Mouse (Mus musculus) midbrain, embryonic 13.5 days (tissue): ENCODE data around the gene Bnip2. TPM values are rescaled to one million over a fixed set of nuclear protein-coding genes. Genes with fewer than 3 reads are reported as not detected.

Experiments
- ATAC-seq: fragments of 200-750 bp; cut with Nextera tagmentation; 2 replicates; pipeline ENCODE4 v1.8.0; 2017; ENCODE audit warnings: mild to moderate bottlenecking, moderate TSS enrichment, moderate library complexity
- H3K27ac ChIP-seq: fragments of 300-500 bp; sonication (generic); 2 replicates; pipeline ENCODE4 v1.5.1; 2015; ENCODE audit warnings: inconsistent platforms, mild to moderate bottlenecking, moderate library complexity
- H3K27me3 ChIP-seq: fragments of 300-500 bp; sonication (generic); 2 replicates; pipeline ENCODE4 v1.6.1; 2015; ENCODE audit warnings: mild to moderate bottlenecking, inconsistent platforms
- H3K36me3 ChIP-seq: fragments of 300-500 bp; sonication (generic); 2 replicates; pipeline ENCODE4 v1.6.1; 2015; ENCODE audit warnings: mild to moderate bottlenecking, inconsistent platforms
- H3K4me1 ChIP-seq: fragments of 300-500 bp; sonication (generic); replicated peaks from 2 replicates; pipeline ENCODE4 v1.6.1; 2015; ENCODE audit warnings: inconsistent platforms
- H3K4me2 ChIP-seq: fragments of 300-500 bp; sonication (generic); replicated peaks from 2 replicates; pipeline ENCODE4 v1.6.1; 2015; ENCODE audit warnings: moderate library complexity, mild to moderate bottlenecking, inconsistent platforms
- H3K4me3 ChIP-seq: fragments of 300-500 bp; sonication (generic); replicated peaks from 2 replicates; pipeline ENCODE4 v1.5.1; 2015; ENCODE audit warnings: mild to moderate bottlenecking, inconsistent platforms
- H3K9ac ChIP-seq: fragments of 300-500 bp; sonication (generic); replicated peaks from 2 replicates; pipeline ENCODE4 v1.6.1; 2015; ENCODE audit warnings: mild to moderate bottlenecking, inconsistent platforms
- H3K9me3 ChIP-seq: fragments of 300-500 bp; sonication (generic); 2 replicates; pipeline ENCODE4 v1.6.1; 2016; ENCODE audit warnings: mild to moderate bottlenecking, inconsistent platforms
- WGBS: fragments of 180-500 bp; shearing (Covaris S2); methylation state at CpG from one replicate; pipeline ENCODE4 v1.1.7; 2015; 5-methylcytosine and 5-hydroxymethylcytosine counted together
- polyA plus RNA-seq: library from polyadenylated mRNA; unstranded; fragments of >200 nt; fragmentation: Nextera tagmentation; extraction: Ambion mirVana; gene quantifications from 2 replicates; pipeline ENCODE4 v1.2.1, GENCODE M21; 2015

Bnip2 gene
- polyA plus RNA-seq, 1 experiment from 2014 or later, result 97.5 TPM

GRCm38 (mm10) chr9:69990346-69990745 is 1.1 kb downstream of the Bnip2 start:
- Histone ChIP-seq H3K36me3 (peaks cover 17% of the 10 kb centered on the region), H3K4me2 (peak overlapping the region; percentile 62), H3K27ac (no peak overlapping the region), H3K9me3 (no peaks in the 10 kb centered on the region), H3K27me3 (no peaks in the 10 kb centered on the region), H3K4me1 (peaks cover 33% of the 10 kb centered on the region), H3K9ac (peak overlapping the region; percentile 98), H3K4me3 (peak overlapping the region; percentile 95)
- WGBS, result 12% methylated on average over 5 of the region's 5 CpGs
- no peak for ATAC-seq

DNA sequence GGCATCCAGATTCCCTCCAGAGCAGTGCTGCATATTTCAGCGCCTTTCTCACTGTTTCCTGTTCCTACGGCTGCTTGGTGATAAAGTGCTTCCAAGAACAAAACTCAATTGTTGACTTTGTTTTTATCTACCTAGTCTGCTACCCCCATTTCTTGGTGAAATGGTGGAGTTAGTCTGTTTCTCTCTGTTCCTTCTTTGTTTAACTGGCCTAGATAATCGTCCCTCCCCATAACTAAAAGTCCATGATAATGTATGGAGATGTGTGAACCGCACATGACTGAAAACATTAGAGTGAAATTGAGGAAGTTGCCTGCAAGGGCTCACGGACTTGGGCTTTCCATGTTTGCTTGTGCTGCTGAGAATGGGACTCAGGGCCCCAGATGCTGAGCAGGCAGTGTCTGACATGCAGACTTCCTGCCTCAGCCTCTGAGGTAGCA is 3.6 kb downstream of the Bnip2 start:
- WGBS, result 83% methylated on average over 5 of the region's 5 CpGs
- H3K36me3 ChIP-seq, result peaks cover 37% of the 10 kb centered on the region
- H3K27ac ChIP-seq, result no peak overlapping the region
- H3K4me2 ChIP-seq, result no peak overlapping the region
- ATAC-seq, result no peak
- H3K4me1 ChIP-seq, result peaks cover 33% of the 10 kb centered on the region
- no peak overlapping the region for H3K9ac ChIP-seq
- H3K4me3 ChIP-seq, result no peak overlapping the region
- H3K9me3 ChIP-seq, result no peaks in the 10 kb centered on the region
- H3K27me3 ChIP-seq, result no peaks in the 10 kb centered on the region

DNA sequence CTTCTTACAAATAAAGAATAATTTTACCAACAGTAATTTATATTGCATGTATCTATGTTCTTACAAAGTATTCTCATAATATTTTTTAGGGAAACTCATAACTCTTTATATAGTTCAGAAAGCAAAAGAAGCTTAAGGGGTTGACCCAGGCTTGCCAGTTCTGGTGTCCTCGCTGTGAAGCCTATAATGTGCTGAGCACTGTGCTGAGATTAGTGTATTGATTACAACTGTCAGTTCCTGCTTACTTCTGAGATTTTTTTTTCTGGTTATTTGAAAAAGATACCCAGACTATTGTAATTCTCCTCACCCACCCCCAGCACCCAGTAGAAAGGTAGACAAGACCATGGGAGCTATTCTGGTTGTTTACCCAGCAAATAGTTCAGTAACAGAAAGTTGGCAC is 4.2 kb downstream of the Bnip2 start:
- Histone ChIP-seq H3K4me3 (no peak overlapping the region), H3K4me1 (peaks cover 33% of the 10 kb centered on the region), H3K27ac (no peak overlapping the region), H3K36me3 (peaks cover 42% of the 10 kb centered on the region), H3K27me3 (no peaks in the 10 kb centered on the region), H3K9me3 (no peaks in the 10 kb centered on the region), H3K9ac (no peak overlapping the region), H3K4me2 (no peak overlapping the region)
- no peak for ATAC-seq
- 80% methylated on average over 1 of the region's 1 CpGs for WGBS

DNA sequence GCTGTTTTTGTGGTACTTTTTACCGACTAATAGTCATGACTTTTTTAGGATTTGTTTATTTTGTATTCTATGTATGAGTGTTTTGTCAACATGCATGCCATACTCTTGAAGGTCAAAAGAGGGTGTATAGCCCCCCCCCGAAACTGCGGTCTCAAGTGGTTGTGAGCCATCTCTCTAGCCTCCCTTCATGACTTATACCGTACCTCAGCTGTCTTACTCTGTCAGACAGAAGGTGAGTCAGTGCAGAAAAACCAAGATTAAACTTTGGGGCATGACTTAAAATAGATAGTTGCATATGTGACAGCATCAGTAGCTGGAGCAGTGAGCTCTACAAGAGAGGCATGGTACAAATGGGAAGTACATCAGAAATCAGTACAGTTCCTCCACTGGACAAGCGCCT is 5.3 kb downstream of the Bnip2 start:
- peaks cover 29% of the 10 kb centered on the region for H3K4me1 ChIP-seq
- H3K4me3 ChIP-seq, result no peak overlapping the region
- peaks cover 53% of the 10 kb centered on the region for H3K36me3 ChIP-seq
- ATAC-seq, result no peak
- WGBS, result 96% methylated on average over 5 of the region's 5 CpGs
- no peak overlapping the region for H3K9ac ChIP-seq
- H3K27me3 ChIP-seq, result no peaks in the 10 kb centered on the region
- no peaks in the 10 kb centered on the region for H3K9me3 ChIP-seq
- no peak overlapping the region for H3K4me2 ChIP-seq
- H3K27ac ChIP-seq, result no peak overlapping the region

- WGBS, result 85% methylated on average over 1 of the region's 1 CpGs
- Histone ChIP-seq H3K27me3 (no peaks in the 10 kb centered on the region), H3K4me2 (no peak overlapping the region), H3K36me3 (peaks cover 87% of the 10 kb centered on the region), H3K27ac (no peak overlapping the region), H3K4me1 (no peaks in the 10 kb centered on the region), H3K9ac (no peak overlapping the region), H3K4me3 (no peak overlapping the region), H3K9me3 (no peaks in the 10 kb centered on the region)
- ATAC-seq, result no peak
Measured at GRCm38 (mm10) chr9:69999318-69999717, 10.1 kb downstream of the Bnip2 start.

GRCm38 (mm10) chr9:70003516-70003915 is 14.2 kb downstream of the Bnip2 start:
- H3K4me1 ChIP-seq, result no peaks in the 10 kb centered on the region
- no peaks in the 10 kb centered on the region for H3K27me3 ChIP-seq
- no peak for ATAC-seq
- WGBS, result 93% methylated on average over 10 of the region's 10 CpGs
- H3K4me2 ChIP-seq, result no peak overlapping the region
- no peak overlapping the region for H3K4me3 ChIP-seq
- peaks cover 77% of the 10 kb centered on the region for H3K36me3 ChIP-seq
- no peak overlapping the region for H3K9ac ChIP-seq
- H3K27ac ChIP-seq, result no peak overlapping the region
- no peaks in the 10 kb centered on the region for H3K9me3 ChIP-seq

DNA sequence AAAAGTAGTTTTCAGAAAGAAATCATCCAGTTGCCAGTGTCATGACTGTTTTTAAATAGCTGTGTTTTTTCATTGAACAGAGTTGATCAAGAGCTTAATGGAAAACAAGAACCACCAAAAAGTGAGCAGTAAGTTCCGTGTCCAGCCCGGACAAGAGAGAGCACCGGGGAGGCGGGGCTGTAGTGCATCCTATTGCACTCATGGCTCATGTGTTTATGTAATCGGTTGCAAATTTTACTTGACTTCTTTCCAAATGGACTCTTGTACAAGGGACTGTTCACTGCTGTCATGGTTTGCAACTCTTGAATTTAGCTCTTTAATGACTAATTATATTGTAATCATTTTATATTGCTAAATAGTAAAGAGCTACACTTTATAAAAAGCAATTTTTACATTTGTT is 17.7 kb downstream of the Bnip2 start:
- no peak overlapping the region for H3K27ac ChIP-seq
- peaks cover 61% of the 10 kb centered on the region for H3K36me3 ChIP-seq
- peaks cover 3% of the 10 kb centered on the region for H3K4me1 ChIP-seq
- WGBS, result 94% methylated on average over 5 of the region's 5 CpGs
- H3K4me3 ChIP-seq, result no peak overlapping the region
- no peaks in the 10 kb centered on the region for H3K27me3 ChIP-seq
- no peak for ATAC-seq
- no peak overlapping the region for H3K4me2 ChIP-seq
- H3K9ac ChIP-seq, result no peak overlapping the region
- H3K9me3 ChIP-seq, result no peaks in the 10 kb centered on the region

- Histone ChIP-seq H3K27ac (no peak overlapping the region), H3K27me3 (no peaks in the 10 kb centered on the region), H3K4me1 (peaks cover 5% of the 10 kb centered on the region), H3K9me3 (no peaks in the 10 kb centered on the region), H3K36me3 (peaks cover 55% of the 10 kb centered on the region), H3K9ac (no peak overlapping the region), H3K4me3 (no peak overlapping the region), H3K4me2 (no peak overlapping the region)
- 88% methylated on average over 14 of the region's 14 CpGs for WGBS
- ATAC-seq, result no peak
Measured at GRCm38 (mm10) chr9:70007506-70008248, 18.4 kb downstream of the Bnip2 start.

DNA sequence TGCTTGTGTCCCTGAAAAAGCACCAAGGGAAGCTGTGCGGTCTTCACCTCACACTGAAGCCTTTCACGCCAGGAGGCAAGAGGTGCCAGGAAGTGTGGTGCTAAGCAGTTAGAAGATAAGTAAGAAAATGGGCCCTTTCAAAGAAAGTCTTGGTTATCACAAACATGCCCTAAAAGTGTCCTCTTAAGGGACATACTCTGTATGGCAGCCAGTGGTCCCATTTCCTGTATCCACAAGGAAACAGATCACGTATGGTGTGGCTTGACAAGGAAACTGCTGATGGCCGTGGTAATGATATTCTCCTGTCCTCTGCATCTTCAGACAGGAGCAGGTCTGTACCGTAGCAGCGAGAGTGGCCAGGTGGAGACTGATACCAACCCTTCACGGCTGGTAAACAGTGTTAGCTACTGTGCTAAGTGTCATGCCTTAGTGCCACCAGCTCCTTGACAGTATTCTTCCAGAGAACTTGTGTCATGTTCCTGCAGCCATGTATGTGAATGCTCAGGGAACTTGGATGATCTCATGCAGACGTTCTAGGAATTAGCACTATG is 20.6 kb downstream of the Bnip2 start:
- 93% methylated on average over 8 of the region's 8 CpGs for WGBS
- Histone ChIP-seq H3K4me1 (peaks cover 22% of the 10 kb centered on the region), H3K9me3 (no peaks in the 10 kb centered on the region), H3K4me3 (no peak overlapping the region), H3K27ac (no peak overlapping the region), H3K4me2 (no peak overlapping the region), H3K27me3 (no peaks in the 10 kb centered on the region), H3K36me3 (peaks cover 38% of the 10 kb centered on the region), H3K9ac (no peak overlapping the region)
- ATAC-seq, result no peak

DNA sequence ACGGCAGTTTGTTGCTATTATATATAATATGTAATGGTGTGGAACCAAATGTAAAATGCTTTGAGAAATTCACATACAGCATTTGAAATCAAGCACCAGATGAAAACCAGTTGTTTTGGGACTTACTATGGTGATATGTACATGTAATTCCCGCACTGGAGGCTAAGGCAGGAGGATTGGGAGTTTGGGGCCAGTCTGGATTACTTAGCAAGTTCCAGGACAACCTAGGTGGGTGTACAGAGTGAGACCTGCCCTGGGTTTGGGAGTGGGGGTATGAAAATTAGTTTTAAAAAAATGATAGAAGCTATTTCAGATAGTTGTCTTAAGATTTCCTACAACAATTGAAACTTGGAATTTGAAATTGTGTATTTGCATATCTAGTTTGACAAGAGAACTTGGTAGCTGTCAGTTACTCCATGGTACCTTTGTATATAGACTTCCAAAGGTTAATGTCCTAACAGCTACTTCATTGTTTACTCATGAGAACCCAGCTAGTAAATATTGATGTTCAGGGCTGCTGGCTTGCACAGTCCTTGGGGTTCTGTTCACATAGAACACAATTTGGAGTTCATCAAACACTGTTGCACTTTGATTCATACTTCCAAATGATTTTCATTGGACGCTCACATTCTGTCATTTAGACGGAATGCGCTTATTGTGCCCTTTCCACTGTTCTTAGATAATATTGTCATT is 21.7 kb downstream of the Bnip2 start:
- Histone ChIP-seq H3K36me3 (peaks cover 32% of the 10 kb centered on the region), H3K9ac (no peak overlapping the region), H3K27ac (no peak overlapping the region), H3K9me3 (no peaks in the 10 kb centered on the region), H3K27me3 (no peaks in the 10 kb centered on the region), H3K4me3 (no peak overlapping the region), H3K4me1 (peaks cover 22% of the 10 kb centered on the region), H3K4me2 (no peak overlapping the region)
- ATAC-seq, result no peak
- WGBS, result 96% methylated on average over 5 of the region's 5 CpGs

DNA sequence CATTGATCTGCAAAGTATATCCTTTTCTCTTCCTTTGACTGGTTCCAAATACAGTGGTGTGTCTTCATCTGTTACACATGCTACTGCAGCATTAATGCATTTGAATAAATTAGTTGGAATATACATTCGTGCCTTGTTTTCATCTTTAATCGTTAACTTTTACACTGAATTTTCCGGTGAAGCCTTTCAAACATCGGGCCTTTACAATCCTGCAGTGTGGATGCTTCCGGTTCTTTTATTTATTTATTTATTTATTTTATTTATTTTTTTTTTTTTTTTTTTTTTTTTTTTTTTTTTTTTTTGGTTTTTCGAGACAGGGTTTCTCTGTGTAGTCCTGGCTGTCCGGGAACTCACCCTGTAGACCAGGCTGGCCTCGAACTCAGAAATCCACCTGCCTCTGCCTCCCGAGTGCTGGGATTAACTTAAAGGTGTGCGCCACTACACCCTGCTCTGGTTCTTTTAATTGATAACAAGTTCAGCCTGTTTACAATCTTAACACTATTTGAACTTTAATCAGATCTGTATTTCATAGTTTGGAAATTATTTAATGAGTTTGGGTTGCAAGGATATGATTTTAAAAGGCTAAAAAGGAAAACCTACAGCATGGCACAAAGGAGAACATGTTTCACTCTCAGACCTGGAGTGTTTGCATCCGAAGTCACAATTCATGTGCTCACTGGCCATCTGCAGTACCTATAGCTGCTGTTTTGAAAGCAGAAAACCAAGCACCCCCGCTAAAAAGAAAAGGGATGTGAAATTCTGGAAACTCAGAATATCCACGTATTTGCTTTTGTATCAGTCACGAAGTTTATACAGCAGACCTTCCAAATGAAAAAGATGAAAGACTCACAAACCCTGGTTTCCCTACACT is 22.5 kb downstream of the Bnip2 start:
- H3K36me3 ChIP-seq, result peaks cover 33% of the 10 kb centered on the region
- peak overlapping the region; percentile 90 for H3K27ac ChIP-seq
- peak overlapping the region; percentile 55 for H3K9ac ChIP-seq
- ATAC-seq, result peak; percentile 38
- H3K9me3 ChIP-seq, result no peaks in the 10 kb centered on the region
- WGBS, result 66% methylated on average over 14 of the region's 14 CpGs
- peaks cover 22% of the 10 kb centered on the region for H3K4me1 ChIP-seq
- H3K4me2 ChIP-seq, result peak overlapping the region; percentile 76
- no peaks in the 10 kb centered on the region for H3K27me3 ChIP-seq
- H3K4me3 ChIP-seq, result peak overlapping the region; percentile 67
